Mouse (Mus musculus) mouse trophoblast stem cell (cell line): ENCODE results near the gene Gm15091.
"Not testable (repeated sequence)": the region's sequence is repeated elsewhere in the genome, so short reads cannot be mapped to it uniquely, and the experiment has no call there.

Experiments used
- in situ Hi-C, 2 experiments: fragments of 300-500 bp; cut with MseI, MboI; formaldehyde crosslinking; loops; 2 replicates in 1 of 2; 3 replicates in 1 of 2; pipeline ENCODE4 v1.15.1; 2025

Gm15091 gene

GRCm38 (mm10) chrX:149941355-149941754, at the start of gene Gm15091:
TSS of gene Gm15091 (plus strand) at chrX:149941655.
- in situ Hi-C loops = not testable (repeated sequence)
